Mouse (Mus musculus) subcutaneous adipose tissue, adult 2 months (tissue): ENCODE data around the gene AC192777.2. TPM values are rescaled to one million over a fixed set of nuclear protein-coding genes. Genes with fewer than 3 reads are reported as not detected.

ENCODE experiments used
- polyA plus RNA-seq: library from polyadenylated mRNA; depleted of rRNA; stranded (reverse); fragments of >200 nt; gene quantifications from 2 replicates; pipeline ENCODE4 v1.2.3, GENCODE M21; 2012; ENCODE audit warnings: low replicate concordance; rRNA removed

Gene AC192777.2
- polyA plus RNA-seq: not detected in 2 replicates

GRCm38 (mm10) chr17:40095150-40095549, at the start of gene AC192777.2:
TSS of gene AC192777.2 (plus strand) at chr17:40095450.

Other genes with a start within 250 kb of the AC192777.2 start
- gene Esp38, start 144.9 kb upstream of the AC192777.2 start, polyA plus RNA-seq: not detected in 2 replicates
- gene Pgk2, start 113.2 kb downstream of the AC192777.2 start, polyA plus RNA-seq: not detected in 2 replicates
- gene Crisp3, start 146.8 kb downstream of the AC192777.2 start, polyA plus RNA-seq: not detected in 2 replicates
- 0.96 and 2.5 TPM in 2 replicates for gene Crisp1, start 223.8 kb downstream of the AC192777.2 start, polyA plus RNA-seq